Mouse (Mus musculus): ENCODE measurements at regions not wholly inside any gene's neighbourhood (a gene's known extent, or its start where the extent isn't known, plus 50 kb on each side); places are given as distances from the start of the nearest gene placed in this dataset.

DNA sequence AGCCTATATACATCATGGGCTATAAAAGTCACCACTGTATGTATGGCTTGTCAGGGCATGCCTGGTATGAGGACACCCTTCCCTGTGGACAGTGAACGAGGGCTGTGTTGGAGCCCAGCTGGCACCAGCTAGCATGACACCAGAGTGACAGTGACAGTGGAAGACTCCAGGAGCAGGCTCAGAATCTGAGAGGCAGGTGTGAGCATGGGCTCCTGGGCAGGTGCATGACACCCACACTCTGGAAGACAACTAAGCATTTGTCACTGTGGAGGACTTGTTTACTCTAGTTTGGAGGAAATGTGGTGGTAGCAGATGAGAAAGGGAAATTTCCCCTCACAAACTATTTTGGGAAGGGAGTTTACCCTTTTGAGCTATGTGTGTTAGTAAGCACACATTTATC is 76.2 kb upstream of the Emb start:
- TF ChIP-seq CTCF (IDR thresholded peaks at IDR 0.05; ENCODE audit: borderline replicate concordance, extremely low read depth, insufficient read depth, insufficient read length) (no peak), POLR2A (IDR thresholded peaks at IDR 0.05; ENCODE audit: borderline replicate concordance, extremely low read depth, insufficient read depth, insufficient read length, poor library complexity, severe bottlenecking) (no peak)
